In genomic region chr8:120256958-120257357, GRCm38 (mm10) we compare ENCODE assay signal across 9 mouse cellular contexts. TPM values are rescaled to one million over a fixed set of nuclear protein-coding genes. Genes with fewer than 3 reads are reported as not detected.
DNase-seq lines count a peak whose midpoint lies in the region; ATAC-seq and TF ChIP-seq lines count a peak whose summit lies in the region.
"Had no signal": no experiment of that assay in that cellular context is flagged by ENCODE, and none has a peak within 500 bp of the region (broad histone marks: within the 10 kb centered on the region; RNA-seq: fewer than 3 reads in every experiment).

No protein-coding gene starts in this region.

- H3K9ac ChIP-seq in forebrain, postnatal 0 days, result no peak overlapping the region
- H3K9ac ChIP-seq: embryonic facial prominence, embryonic 12.5 days had no signal

- peak overlapping the region; percentile 66 for H3K27ac ChIP-seq in embryonic facial prominence, embryonic 10.5 days (replicated peaks)
- H3K27ac ChIP-seq in forebrain, postnatal 0 days (ENCODE audit: low read depth, low read length), result no peak overlapping the region
- H3K27ac ChIP-seq: embryonic facial prominence, embryonic 12.5 days had no signal

- H3K27me3 ChIP-seq in embryonic facial prominence, embryonic 10.5 days (replicated peaks; ENCODE audit: low read depth, poor library complexity, severe bottlenecking), result no peaks in the 10 kb centered on the region
- no peaks in the 10 kb centered on the region for H3K27me3 ChIP-seq in forebrain, postnatal 0 days (ENCODE audit: insufficient read depth, low read length)
- H3K27me3 ChIP-seq: embryonic facial prominence, embryonic 12.5 days had no signal

- TF ChIP-seq CTCF in forebrain, postnatal 0 days (IDR thresholded peaks at IDR 0.05; ENCODE audit: low read depth), result no peak

- peak; percentile 77 for ATAC-seq in forebrain, postnatal 0 days
- ATAC-seq: inflammation-experienced regulatory T-cells, adult 6 months had no signal

- 50% methylated on average over 6 of the region's 6 CpGs for WGBS in embryonic facial prominence, embryonic 10.5 days
- WGBS in forebrain, postnatal 0 days, result 31% methylated on average over 6 of the region's 6 CpGs

- H3K9me3 ChIP-seq in embryonic facial prominence, embryonic 10.5 days, result no peaks in the 10 kb centered on the region
- no peaks in the 10 kb centered on the region for H3K9me3 ChIP-seq in forebrain, postnatal 0 days (ENCODE audit: low read length)
- H3K9me3 ChIP-seq: embryonic facial prominence, embryonic 12.5 days had no signal

- peaks cover 4% of the 10 kb centered on the region; the same call in 1 of the 2 replicates for H3K36me3 ChIP-seq in embryonic facial prominence, embryonic 10.5 days (replicated peaks)
- no peaks in the 10 kb centered on the region for H3K36me3 ChIP-seq in forebrain, postnatal 0 days (ENCODE audit: insufficient read depth)
- H3K36me3 ChIP-seq: embryonic facial prominence, embryonic 12.5 days had no signal

- no peak for DNase-seq in embryonic facial prominence, embryonic 10.5 days (ENCODE audit: low spot score)
- no peak for DNase-seq in forebrain, postnatal 0 days
- DNase-seq in heart, postnatal 4 days, result peak; percentile 31
- DNase-seq in lung, postnatal 4 days, result peak; percentile 46 to 84
- DNase-seq in embryo, embryonic 10 days (ENCODE audit: low spot score), result no peak
- no peak for DNase-seq in left cerebral cortex, adult 18-20 months (ENCODE audit: low spot score in 2 of 2)
- no peak for DNase-seq in cerebellum, adult 8-10 months

- no peak overlapping the region for H3K4me3 ChIP-seq in embryonic facial prominence, embryonic 10.5 days
- no peak overlapping the region for H3K4me3 ChIP-seq in forebrain, postnatal 0 days (ENCODE audit: low read depth, low read length)
- H3K4me3 ChIP-seq: embryonic facial prominence, embryonic 12.5 days had no signal

- H3K4me2 ChIP-seq in forebrain, postnatal 0 days (ENCODE audit: low read depth), result no peak overlapping the region
- H3K4me2 ChIP-seq: embryonic facial prominence, embryonic 12.5 days had no signal

- H3K4me1 ChIP-seq in embryonic facial prominence, embryonic 10.5 days, result peaks cover 88% of the 10 kb centered on the region
- H3K4me1 ChIP-seq in forebrain, postnatal 0 days (ENCODE audit: insufficient read depth), result no peaks in the 10 kb centered on the region

RNA-seq across cellular contexts. Expression of gene Gse1, which starts 28.7 kb away (rescaled TPM):
- polyA plus RNA-seq in embryonic facial prominence, embryonic 10.5 days (2016; fragmentation: Nextera tagmentation; extraction: Ambion mirVana), result 9.9 and 10.2 TPM in 2 replicates
- total RNA-seq in forebrain, postnatal 0 days (2014; rRNA removed), result 24.2 and 48.2 TPM in 2 replicates
- 10.5 and 15.9 TPM in 2 replicates for polyA plus RNA-seq in forebrain, postnatal 0 days (2015; fragmentation: Nextera tagmentation; extraction: Ambion mirVana)
- total RNA-seq in heart, postnatal 4 days (2021), result 10 to 100 TPM; 33.5 to 37.4 TPM
- total RNA-seq in left cerebral cortex, adult 18-20 months (2021), result 10 to 100 TPM; 79.8 to 90.8 TPM

Comparison
In these comparisons a context has a peak if more than half of its experiments do, and no peak if none do; other contexts are left out.
1. DNase-seq: peak in heart, postnatal 4 days (single experiment) and lung, postnatal 4 days (2 of 2); none in embryonic facial prominence, embryonic 10.5 days (single experiment), forebrain, postnatal 0 days (single experiment), embryo, embryonic 10 days (single experiment), left cerebral cortex, adult 18-20 months (0 of 2) and cerebellum, adult 8-10 months (single experiment).